Mouse (Mus musculus) bone marrow macrophage, adult 2 months (primary cell): ENCODE data around the gene Ddr2.

Experiments
- CTCF ChIP-seq: IDR thresholded peaks from 2 replicates; pipeline ENCODE4 v1.5.1; 2012; ENCODE audit warnings: low read depth, mild to moderate bottlenecking, low read length, moderate library complexity
- POLR2A ChIP-seq: IDR thresholded peaks from 2 replicates; pipeline ENCODE4 v1.6.1; 2012; ENCODE audit warnings: mild to moderate bottlenecking, low read depth, low read length, borderline replicate concordance

DNA sequence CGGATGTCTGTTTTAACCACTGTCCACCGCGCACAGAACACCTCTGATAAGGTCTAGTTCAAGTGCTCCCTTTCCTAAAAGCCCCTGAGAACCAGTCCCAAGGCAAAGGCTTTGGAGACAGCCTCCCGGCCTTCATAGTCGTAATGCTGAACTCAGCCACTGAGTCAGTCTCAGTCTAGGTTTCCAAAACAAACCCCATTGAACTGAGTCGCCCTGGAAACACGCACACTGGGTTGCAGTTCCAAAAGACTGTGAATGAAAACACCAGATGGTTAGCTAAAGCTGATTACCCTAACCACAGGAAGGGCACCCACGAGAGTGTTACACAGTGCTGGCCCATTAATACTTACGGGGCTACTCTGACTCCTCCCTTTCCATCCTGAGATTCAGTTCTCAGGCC, 51.2 kb downstream of the Ddr2 start:
- TF ChIP-seq POLR2A (no peak), CTCF (no peak)
